Mouse (Mus musculus) cerebral cortex, adult 2 months (tissue): ENCODE results near the gene Aprt.

Experiments
- WGBS: fragments of 180-500 bp; shearing (Covaris S2); methylation state at CpG from one replicate; pipeline ENCODE4 v1.1.7; 2018; 5-methylcytosine and 5-hydroxymethylcytosine counted together

Gene Aprt

DNA sequence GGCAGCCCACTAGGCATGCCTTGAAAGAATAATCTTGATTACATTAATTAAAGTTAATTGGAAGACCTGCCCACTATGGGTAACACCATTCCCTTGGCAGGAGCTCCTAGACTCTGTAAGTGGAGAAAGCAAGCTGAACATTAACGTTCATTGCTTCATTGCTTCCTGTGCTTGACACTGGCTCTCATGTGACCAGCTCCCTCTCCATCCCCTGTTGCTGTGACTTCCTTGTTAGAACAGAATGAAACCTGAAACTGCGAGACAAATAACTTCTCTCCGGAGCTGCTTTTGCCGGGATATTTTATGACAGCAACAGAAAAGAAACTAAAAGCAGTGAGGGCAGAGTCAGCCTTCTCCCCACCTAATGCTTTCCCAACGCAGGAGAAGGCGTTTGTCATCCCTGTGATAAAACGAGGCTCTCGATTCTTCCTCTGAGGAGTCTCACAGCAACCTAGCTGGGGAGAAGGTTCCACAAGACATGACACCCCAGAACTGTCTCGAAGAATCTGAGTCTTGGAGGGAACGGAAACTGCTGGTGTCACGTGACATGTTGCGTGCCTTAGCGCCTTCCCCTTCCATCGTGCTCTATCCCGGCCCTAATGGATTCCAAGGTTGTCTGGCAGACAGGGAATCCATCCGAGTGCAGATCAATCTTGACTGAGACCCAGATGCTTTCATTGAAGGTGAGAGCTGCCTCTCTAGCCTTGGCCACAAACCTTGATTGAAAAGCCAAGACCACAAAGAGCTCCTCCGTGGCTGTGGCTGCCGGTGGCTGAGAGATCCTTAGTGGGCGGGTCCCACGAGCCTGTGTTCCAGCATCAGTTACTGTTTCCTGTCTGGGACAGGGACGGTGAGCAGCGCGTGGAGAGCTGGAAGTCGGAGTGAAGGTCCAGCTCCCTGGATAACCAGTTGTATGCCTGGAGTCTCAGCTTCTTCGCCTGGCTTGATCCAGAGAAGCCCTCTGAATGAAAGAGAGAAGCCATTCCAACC, 12.1 kb downstream of the Aprt start:
- WGBS: 82% methylated on average over 25 of the region's 25 CpGs

DNA sequence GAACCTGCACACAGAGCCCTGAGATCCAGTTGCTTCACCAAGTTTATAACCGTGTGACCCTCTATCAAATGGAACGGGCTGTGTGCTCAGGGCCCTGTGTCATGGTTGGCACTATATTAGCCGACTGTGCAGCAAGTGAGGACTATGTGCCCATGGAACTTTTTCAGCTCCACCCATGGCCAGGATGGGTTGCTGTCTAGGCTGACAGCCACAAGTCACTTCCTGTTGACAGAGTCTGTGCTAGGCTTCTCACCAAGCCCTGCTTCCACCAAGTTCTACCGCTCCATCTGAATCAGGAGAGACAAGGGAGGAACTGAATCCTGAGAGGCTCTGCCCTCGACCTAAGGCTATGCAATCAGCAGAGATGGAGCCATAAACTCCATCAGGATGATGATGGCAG, 15.5 kb downstream of the Aprt start:
- 78% methylated on average over 5 of the region's 5 CpGs for WGBS

DNA sequence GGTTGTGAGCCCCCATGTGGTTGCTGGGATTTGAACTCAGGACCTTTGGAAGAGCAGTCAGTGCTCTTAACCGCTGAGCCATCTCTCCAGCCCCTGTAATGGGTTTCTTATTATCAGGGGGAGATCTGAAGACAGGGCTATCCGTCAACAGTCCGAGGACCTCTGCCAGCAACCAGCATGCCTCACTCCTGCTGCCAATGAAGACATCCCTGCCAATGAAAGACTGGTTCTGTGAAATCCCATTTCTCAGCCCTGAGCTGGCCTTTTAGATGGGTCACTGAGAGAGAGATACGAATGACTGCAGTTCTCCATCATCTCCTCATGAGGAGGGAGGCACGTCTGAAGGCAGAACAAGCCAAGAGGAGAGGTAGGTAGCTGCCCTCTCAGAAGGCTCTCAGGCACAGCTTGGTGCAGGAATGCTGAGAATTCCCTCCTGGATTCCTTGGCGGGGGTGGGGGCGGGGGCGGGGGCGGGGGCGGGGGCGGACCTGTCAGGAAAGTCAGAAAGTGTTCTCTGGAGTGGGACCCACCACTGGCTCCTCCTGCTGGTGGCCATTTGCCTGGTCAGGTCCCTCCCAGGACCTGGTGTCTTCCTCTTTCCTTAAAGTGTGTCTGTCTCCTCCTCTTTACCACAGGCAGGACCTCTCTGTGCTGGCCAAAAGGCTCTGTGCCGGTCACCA, 17.9 kb downstream of the Aprt start:
- WGBS: 29% methylated on average over 12 of the region's 12 CpGs

DNA sequence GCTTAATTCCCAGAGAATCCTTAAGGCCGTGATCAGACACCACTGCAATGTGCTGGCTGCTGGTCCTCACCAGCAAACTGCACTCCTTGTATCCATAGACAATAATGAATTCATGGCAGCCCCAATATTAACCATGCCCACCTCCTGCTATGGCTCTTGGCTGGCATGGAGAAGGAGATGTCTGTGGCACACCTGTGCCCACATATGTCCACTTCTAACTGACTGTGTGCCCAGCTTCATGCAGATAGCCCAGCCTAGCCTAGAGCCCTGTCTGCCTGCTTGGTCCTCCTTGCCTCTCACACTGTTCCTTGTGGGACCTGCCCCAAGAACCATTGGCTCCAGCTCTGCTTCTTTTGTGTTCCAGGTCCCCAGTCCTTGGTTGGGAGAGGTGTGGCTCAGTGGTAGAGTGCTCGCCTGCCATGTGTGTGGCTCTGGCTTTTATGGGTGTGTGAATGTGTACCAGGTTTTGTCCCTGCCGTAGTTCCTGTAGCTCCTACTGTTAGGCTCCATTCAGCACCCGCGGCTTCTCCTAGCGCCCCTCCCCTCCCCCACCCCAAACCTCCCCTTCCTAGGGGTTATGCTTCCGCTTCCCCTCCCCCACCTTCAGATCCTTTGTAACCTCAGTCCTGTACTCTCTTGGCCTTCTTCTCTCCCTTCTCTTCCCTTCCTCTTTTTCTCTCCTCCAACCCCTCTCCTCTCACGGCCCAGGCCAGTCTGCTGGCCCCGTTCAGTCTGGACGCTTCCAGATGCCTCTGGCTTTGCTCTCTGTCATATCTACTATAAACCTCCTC, 19.3 kb downstream of the Aprt start:
- WGBS: 61% methylated on average over 10 of the region's 10 CpGs

DNA sequence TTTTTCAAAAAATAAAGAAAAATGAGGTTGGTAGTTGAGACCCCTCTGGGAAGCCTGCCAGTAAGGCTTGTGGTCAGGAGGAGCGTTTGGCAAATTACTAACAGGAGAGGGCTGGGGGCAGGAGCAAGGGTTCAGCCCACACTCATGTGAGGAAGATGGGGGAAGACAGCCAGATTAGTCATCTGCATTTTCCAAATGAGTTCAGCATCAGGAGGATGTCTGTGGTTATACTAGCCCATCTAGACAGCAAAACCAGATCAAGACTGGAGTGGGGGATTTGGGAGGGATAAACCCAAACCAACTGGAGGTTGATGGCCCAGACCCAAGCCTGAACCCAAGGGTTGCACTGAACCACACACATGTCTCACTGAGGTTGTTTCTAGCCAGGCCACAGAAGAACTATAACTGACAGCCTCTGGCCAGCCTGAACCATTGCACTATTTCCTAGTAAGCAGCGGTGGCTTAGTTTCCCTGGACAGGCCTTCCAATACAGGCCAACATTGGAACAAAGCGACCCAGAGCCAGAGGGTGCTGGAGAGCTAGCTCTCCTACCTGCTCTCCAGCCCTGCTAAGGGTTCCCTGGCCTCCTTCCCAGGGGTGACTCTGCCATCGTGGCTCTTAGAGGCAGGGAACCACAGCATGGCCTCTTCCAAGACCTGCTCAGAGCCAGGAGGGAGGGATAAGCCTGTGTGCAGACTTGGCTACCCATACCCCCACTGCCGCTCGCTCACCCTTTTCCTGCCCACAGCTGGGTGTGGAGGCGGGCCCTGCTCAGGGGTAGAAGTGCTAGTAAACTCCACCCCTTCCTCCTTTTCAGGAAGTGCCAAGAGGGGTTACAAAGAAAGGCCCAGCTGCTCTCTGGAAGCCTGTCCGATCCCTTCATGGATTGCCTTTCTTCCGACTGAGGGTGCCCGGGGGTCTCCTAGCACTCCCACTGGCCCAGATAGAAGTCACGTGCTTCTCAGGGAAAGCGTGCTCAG, 20.4 kb downstream of the Aprt start:
- 63% methylated on average over 12 of the region's 12 CpGs for WGBS

GRCm38 (mm10) chr8:122554786-122555185, 21.9 kb downstream of the Aprt start:
- WGBS: 37% methylated on average over 6 of the region's 6 CpGs

GRCm38 (mm10) chr8:122551265-122552051, 25.3 kb downstream of the Aprt start, which contains the start of gene Piezo1:
Piezo1 (minus strand) TSS chr8:122551329.
- WGBS: 11% methylated on average over 56 of the region's 56 CpGs

DNA sequence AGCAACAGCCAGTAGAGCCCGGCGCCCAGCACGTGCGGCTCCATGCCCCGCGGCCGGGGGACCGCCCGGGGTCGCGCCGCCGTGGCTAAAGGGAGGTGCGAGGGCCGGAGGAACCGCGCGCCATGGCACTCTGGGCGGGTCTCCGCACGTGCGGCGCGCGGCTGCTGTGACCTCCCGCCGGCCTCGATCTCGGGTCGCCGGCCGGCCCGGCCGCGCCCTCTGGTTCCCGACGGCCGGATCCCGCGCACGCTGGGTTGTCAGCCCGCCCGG, 25.8 kb downstream of the Aprt start:
- under 1% methylated on average over 40 of the region's 43 CpGs for WGBS

DNA sequence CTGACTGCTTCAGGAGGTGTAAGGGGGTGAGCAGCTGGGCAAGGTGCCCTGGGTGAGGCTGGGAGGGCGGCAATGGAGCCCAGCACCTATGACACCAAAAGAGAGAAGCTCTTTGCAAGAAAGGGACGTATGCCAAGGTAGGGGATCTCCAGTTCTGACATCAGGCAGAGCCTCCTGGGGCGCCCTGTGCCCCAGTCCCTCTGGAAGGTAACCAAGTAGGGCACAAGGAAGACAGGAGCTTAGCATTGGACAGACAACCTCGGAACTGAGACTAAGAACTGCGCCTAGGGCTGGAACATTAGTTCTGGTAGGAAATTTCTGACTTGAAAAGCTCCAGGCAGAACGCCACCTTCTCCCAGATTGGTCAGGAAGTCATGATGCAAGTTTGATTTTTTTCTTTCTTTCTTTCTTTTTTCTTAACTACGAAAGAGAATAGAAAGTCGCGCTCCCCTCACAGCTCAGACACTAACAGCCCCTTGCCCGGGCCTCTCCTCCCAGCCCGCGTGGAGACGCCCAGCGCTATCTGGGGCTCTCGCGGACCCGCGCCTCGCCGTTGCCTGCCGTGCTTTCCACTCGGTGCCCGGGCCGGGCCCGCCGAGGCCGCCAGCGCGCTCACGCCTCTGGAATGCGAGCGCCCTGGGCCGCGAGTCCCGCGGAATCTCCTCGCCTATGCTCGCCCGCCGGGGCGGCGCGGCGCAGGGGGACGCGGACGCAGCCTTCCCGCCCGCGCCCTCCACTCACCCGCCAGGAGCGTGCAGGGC, 26.3 kb downstream of the Aprt start:
- WGBS: 6% methylated on average over 52 of the region's 52 CpGs

DNA sequence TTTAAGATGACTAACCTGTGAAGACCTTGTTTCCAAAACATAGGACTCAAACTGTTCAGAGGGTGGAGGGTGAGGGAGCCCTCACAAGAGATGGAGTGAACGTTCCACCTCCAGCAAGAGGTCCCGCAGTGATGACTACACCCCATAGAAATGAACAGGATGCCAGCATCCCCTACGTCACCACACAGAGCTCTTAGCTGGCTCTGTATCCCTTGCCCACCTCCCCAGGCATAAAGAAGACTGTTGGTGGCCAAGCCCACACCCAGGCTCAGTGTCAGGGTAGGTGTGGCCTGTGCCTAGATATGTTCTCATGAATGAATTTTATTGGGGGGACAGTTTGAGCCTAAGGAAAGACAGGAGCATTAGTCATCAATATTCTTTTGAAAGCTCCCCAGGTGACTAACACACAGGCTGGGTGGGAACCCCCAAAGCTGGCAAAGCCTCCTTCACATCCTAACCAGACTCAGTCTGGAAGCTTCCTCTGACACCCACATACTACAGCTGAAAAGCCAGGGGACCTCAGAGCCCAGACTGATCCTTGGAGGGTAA, 27.7 kb downstream of the Aprt start:
- WGBS: 65% methylated on average over 3 of the region's 3 CpGs

DNA sequence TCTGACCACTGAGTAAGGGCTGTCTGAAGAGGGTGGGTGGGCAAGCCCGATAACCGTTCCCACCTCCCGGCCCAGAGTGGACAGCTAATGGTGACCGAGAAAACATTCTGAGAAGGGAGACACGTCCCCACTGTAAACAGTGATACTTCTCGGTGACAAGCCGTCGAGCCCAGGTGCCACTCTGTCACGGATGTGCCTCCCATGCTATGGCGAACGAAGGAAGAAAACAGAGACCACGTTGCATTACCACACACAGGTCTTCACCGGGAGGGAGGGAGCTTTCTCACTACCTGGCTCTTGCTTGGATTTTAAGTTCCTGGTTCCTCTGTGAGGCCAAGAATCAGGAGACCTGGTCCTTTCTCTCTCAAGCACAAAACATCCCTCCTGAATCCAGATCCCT, 28.4 kb downstream of the Aprt start:
- 74% methylated on average over 13 of the region's 13 CpGs for WGBS

- WGBS: 48% methylated on average over 5 of the region's 5 CpGs
These were observed 28.9 kb downstream of the Aprt start for GRCm38 (mm10) chr8:122547815-122548214.

DNA sequence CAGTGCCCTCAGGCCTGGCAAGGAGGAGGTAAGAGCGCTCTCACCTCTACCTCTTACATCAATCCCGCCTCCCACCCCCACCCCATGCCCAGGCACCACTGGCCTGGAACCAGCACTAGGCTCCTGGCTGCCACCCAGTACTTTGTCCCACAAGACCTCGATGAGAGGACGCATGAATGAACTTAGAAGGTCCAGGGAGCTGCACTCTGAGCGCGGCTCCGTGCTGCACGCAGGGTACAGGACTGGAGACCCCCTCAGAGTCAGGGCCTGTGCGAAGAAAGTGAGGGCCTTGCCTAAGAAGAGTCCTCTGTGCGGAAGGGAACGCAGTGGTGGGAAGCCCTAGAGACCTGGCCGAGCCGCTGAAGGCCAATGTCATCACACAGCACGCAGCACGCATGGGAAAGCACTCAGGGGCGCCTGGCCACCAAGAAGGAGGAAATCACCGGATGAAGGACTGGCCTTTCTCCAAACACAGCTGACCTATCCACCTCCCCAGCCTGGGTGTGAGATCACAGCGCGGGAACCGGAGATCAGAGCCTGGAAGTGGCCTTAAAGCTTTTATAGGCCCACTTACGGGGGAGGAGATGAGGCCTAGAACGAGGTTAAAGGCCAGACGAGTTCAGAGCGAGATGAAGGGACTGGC, 29.8 kb downstream of the Aprt start:
- 65% methylated on average over 24 of the region's 24 CpGs for WGBS

- WGBS: 95% methylated on average over 7 of the region's 7 CpGs
These were observed 30.5 kb downstream of the Aprt start for GRCm38 (mm10) chr8:122546066-122546755.

- 88% methylated on average over 8 of the region's 8 CpGs for WGBS
These were observed 32.6 kb downstream of the Aprt start for GRCm38 (mm10) chr8:122544138-122544537.

GRCm38 (mm10) chr8:122538310-122539076, 38.2 kb downstream of the Aprt start:
- WGBS: 90% methylated on average over 9 of the region's 9 CpGs

DNA sequence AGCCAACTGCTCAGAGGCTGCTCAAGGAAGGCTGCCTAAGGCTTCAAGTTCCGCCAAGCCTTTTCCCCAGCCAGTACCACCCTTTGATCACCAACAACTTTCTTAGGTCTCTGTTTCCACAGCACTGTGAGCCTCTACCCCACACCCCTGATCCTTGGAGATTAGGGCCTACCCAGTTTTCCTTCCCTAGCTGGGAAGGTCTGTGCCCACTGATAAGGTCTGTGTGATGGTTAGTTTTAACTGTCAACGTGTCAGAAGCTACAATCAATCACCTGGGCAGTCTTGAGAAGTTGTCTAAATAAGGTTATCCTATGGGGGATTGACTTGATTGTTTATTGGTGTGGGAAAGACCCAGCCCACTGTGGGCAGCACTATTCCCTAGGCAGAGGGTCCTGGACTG, 38.9 kb downstream of the Aprt start:
- WGBS: 83% methylated on average over 2 of the region's 2 CpGs
